Mouse (Mus musculus): Measurements from ENCODE around the gene Acot11.

- TF ChIP-seq CTCF (IDR thresholded peaks at IDR 0.05; ENCODE audit: low read depth, low read length) (no peak), POLR2A (IDR thresholded peaks at IDR 0.05; ENCODE audit: extremely low read depth, insufficient read depth, low read length) (no peak)
Measured at GRCm38 (mm10) chr4:106720631-106721030, 84.2 kb downstream of the Acot11 start.

Measured in liver, adult 2 months (tissue).